Mouse (Mus musculus) liver, adult 2 months (tissue): ENCODE data around the gene Hexim2. TPM values are rescaled to one million over a fixed set of nuclear protein-coding genes. Genes with fewer than 3 reads are reported as not detected.

Experiments used
- DNase-seq: peaks from one replicate; pipeline ENCODE4 v3.0.0-alpha.2; 2011; ENCODE audit warnings: low read depth, low spot score; ENCODE audit errors: extremely low read depth
- H3K27ac ChIP-seq: fragments of 200-500 bp; replicated peaks from 2 replicates; pipeline ENCODE4 v1.5.1; 2012; ENCODE audit warnings: low read depth, mild to moderate bottlenecking, control low read depth, inconsistent platforms, low read length; ENCODE audit not compliant: insufficient read depth
- H3K27me3 ChIP-seq: fragments of 200-500 bp; 2 replicates; pipeline ENCODE4 v1.6.1; 2012; ENCODE audit warnings: mild to moderate bottlenecking, moderate library complexity, low read length, inconsistent platforms; ENCODE audit not compliant: control insufficient read depth, insufficient read depth
- H3K36me3 ChIP-seq: fragments of 200-500 bp; 2 replicates; pipeline ENCODE4 v1.6.1; 2012; ENCODE audit warnings: low read length, inconsistent platforms; ENCODE audit not compliant: control insufficient read depth, insufficient read depth
- H3K4me1 ChIP-seq: fragments of 200-500 bp; 2 replicates; pipeline ENCODE4 v1.6.1; 2011; ENCODE audit warnings: low read length; ENCODE audit not compliant: control insufficient read depth, insufficient read depth
- H3K4me3 ChIP-seq: fragments of 200-500 bp; 2 replicates; pipeline ENCODE4 v1.5.1; 2011; ENCODE audit warnings: low read depth, mild to moderate bottlenecking, control low read depth, low read length, moderate library complexity; ENCODE audit not compliant: insufficient read depth
- H3K79me2 ChIP-seq: fragments of 200-500 bp; 2 replicates; pipeline ENCODE4 v1.6.1; 2012; ENCODE audit warnings: inconsistent platforms, mild to moderate bottlenecking, low read length, moderate library complexity; ENCODE audit not compliant: control insufficient read depth, insufficient read depth
- H3K9ac ChIP-seq: fragments of 200-500 bp; 2 replicates; pipeline ENCODE4 v1.6.1; 2012; ENCODE audit warnings: low read depth, mild to moderate bottlenecking, control low read depth, inconsistent platforms, low read length
- CTCF ChIP-seq: fragments of 200-500 bp; IDR thresholded peaks from 2 replicates; pipeline ENCODE4 v1.5.1; 2011; ENCODE audit warnings: low read depth, low read length, control low read depth
- POLR2A ChIP-seq: fragments of 200-500 bp; IDR thresholded peaks from 2 replicates; pipeline ENCODE4 v1.6.1; 2011; ENCODE audit warnings: low read length, control low read depth; ENCODE audit not compliant: insufficient read depth; ENCODE audit errors: extremely low read depth
- WGBS: fragments of 180-500 bp; shearing (Covaris S2); methylation state at CpG from one replicate; pipeline ENCODE4 v1.1.7; 2018; 5-methylcytosine and 5-hydroxymethylcytosine counted together
- polyA plus RNA-seq: library from polyadenylated mRNA; depleted of rRNA; stranded (reverse); fragments of >200 nt; gene quantifications from 2 replicates; pipeline ENCODE4 v1.2.3, GENCODE M21; 2012
- total RNA-seq: library from RNA; depleted of rRNA; stranded (reverse); fragments of >200 nt; gene quantifications from 2 replicates; pipeline ENCODE4 v1.2.3, GENCODE M21; 2014

The Hexim2 gene
- total and polyA plus RNA-seq, 2 experiments = 1.8 to 1.9 TPM

DNA sequence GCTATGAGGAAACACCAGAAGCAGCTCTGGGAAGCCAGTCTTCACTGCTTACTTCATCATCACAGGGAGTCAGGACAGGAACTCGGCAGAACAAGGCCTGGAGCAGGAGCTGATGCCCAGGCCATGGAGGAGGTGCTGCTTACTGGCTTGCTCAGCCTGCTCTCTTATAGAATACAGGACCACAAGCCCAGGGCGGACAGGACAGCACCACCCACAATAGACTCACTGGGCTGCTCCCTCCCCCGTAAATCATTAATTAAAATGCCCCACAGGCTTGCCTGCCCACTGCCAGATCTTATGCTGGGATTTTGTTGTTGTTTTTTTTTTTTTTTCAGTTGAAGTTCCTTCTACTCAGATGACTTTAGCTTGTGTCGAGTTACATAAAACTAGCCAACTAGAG, 15.5 kb downstream of the Hexim2 start:
- no peak overlapping the region for H3K27ac ChIP-seq
- WGBS = 54% methylated on average over 4 of the region's 4 CpGs
- no peak for DNase-seq

DNA sequence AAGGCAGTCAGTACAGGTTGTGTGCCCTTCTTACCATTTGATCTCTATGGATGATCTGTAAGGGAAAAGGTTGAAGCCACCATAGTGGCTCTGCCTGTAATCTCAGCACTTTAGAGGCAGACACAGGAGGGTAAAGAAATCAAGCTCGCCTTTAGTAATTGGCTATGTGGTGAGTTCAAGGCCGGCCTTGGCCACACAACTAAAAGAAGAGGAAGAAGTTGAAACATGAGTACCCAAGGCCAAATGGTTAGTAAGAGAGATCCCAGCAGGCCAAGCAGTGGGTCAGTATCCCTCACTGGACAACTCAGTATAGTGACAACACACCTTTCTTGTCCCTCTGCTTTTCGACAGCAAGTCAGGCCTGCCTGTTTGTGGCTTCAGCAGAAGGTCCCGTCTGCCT, 17.5 kb downstream of the Hexim2 start:
- H3K79me2 ChIP-seq = no peaks in the 10 kb centered on the region
- no peak overlapping the region for H3K4me3 ChIP-seq
- H3K4me1 ChIP-seq = no peaks in the 10 kb centered on the region
- no peaks in the 10 kb centered on the region for H3K27me3 ChIP-seq
- 95% methylated on average over 4 of the region's 4 CpGs for WGBS
- H3K27ac ChIP-seq = no peak overlapping the region
- TF ChIP-seq CTCF = no peak
- TF ChIP-seq POLR2A = no peak
- H3K9ac ChIP-seq = no peak overlapping the region
- no peak for DNase-seq
- no peaks in the 10 kb centered on the region for H3K36me3 ChIP-seq

More for the DNA sequence above, 15.5 kb downstream of the Hexim2 start:
- no peak for TF ChIP-seq CTCF
- TF ChIP-seq POLR2A = no peak
- no peaks in the 10 kb centered on the region for H3K4me1 ChIP-seq
- H3K79me2 ChIP-seq = no peaks in the 10 kb centered on the region
- no peaks in the 10 kb centered on the region for H3K27me3 ChIP-seq
- H3K36me3 ChIP-seq = no peaks in the 10 kb centered on the region
- no peak overlapping the region for H3K4me3 ChIP-seq
- no peak overlapping the region for H3K9ac ChIP-seq

DNA sequence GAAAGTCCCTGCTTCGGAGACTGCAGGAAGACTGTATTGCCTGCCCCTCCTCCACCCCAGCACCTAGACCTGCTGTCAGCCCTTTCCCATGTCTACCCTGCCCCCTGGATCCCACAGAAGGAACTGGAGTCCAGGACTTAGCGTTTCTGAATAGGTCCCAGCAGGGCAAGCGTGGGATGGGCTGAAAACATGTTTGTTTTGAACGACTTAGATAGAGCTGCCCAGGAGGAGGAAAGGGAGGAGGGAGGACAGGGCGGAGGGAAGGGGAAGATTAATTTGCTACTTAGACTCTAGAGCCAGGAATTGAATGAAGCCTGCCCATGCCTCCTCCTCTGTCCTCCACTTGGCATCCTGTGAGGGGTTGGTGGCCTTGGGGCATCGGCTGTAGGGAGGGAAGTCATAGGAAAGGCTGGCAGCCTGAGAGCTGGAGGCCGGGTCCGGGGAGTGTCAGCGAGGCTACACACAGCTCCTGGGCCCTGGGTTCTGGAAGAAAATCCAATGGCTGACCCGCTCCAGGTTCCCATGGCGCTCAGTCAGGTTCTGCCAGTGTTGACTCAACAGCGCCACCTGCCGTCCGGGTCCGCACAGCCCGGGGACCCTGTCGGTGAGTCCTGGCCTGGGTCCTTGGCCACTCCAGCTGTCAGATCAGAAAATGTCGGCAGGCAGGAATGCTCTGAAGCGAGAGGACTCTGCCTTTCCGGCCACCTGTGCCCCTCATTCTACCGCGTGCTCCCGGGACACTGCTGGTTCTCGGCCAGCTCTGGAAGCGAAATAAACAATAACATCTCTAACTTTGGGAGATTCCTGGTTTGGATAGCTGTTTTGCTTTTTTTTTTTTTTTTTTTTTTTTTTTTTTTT, 26.6 kb downstream of the Hexim2 start:
- no peak for TF ChIP-seq POLR2A
- TF ChIP-seq CTCF = peak; percentile 99
- no peaks in the 10 kb centered on the region for H3K36me3 ChIP-seq
- peak; percentile 76 for DNase-seq
- H3K4me1 ChIP-seq = peaks cover 9% of the 10 kb centered on the region; the same call in 1 of the 2 replicates
- H3K27me3 ChIP-seq = no peaks in the 10 kb centered on the region
- H3K4me3 ChIP-seq = peak overlapping the region; percentile 44
- H3K79me2 ChIP-seq = no peaks in the 10 kb centered on the region
- WGBS = 2% methylated on average over 25 of the region's 25 CpGs
- H3K9ac ChIP-seq = peak overlapping the region; percentile 46
- H3K27ac ChIP-seq = peak overlapping the region; percentile 37

DNA sequence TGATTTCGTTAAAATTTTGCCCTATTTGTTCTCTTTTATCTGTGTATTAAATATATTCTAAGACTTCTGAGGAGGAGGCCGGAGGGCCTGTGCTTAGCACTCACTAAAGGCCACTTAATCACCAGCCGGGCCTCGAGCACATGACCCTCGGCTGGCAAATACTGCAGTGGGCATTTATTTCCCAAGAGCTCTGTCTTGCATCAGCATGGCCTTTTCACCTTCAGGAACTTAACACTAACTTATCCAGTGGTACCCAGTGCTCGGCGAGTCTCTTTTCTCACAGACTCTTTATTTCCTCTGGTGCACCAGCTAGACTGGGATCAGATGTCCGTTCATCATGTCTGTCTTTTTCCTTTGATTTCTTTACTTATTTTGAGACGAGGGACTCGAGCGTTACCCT, 28.5 kb downstream of the Hexim2 start:
- Histone ChIP-seq H3K36me3 (no peaks in the 10 kb centered on the region), H3K9ac (no peak overlapping the region), H3K4me3 (no peak overlapping the region), H3K27ac (no peak overlapping the region), H3K79me2 (no peaks in the 10 kb centered on the region), H3K27me3 (no peaks in the 10 kb centered on the region), H3K4me1 (peaks cover 13% of the 10 kb centered on the region)
- DNase-seq = peak; percentile 38
- TF ChIP-seq POLR2A = no peak
- no peak for TF ChIP-seq CTCF
- 72% methylated on average over 11 of the region's 11 CpGs for WGBS

DNA sequence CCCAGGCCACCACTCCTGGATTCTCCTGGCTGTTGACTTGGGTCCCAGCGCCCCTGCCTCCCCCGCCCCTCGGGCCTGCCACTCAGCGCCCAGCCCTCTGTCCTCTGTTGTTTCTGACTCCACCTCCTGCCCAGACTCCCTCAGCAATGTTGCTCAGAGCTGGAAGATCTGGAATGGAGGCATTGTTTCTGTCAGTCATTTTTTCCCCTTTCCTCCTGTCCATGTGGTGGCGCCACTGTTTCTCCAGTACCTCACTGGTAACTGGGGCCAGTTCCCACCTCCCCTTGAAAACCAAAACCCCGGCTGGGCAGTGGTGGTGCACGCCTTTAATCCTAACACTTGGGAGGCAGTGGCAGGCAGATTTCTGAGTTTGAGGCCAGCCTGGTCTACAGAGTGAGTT, 29.2 kb downstream of the Hexim2 start:
- Histone ChIP-seq H3K4me3 (no peak overlapping the region), H3K36me3 (no peaks in the 10 kb centered on the region), H3K4me1 (peaks cover 13% of the 10 kb centered on the region), H3K9ac (no peak overlapping the region), H3K27ac (no peak overlapping the region), H3K27me3 (no peaks in the 10 kb centered on the region), H3K79me2 (no peaks in the 10 kb centered on the region)
- DNase-seq = no peak
- no peak for TF ChIP-seq POLR2A
- TF ChIP-seq CTCF = no peak
- 90% methylated on average over 7 of the region's 7 CpGs for WGBS

DNA sequence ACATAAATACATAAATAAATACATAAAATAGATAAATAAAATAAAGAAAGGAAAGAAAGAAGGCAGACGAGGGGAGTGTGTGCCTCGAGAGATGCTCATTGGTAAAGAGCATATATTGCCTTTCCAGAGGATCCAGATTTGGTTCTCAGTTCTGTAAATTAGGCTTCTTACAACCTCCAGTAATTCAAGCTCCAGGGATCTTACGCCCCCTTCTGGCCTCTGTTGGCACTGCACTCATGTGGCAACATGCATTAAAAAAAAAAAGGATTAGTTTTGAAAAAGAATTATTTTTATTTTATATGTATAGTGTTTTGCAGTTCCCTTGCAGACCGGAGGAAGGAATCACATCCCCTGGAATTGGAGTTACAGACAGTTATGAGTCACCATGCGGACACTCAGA, 29.9 kb downstream of the Hexim2 start:
- TF ChIP-seq POLR2A (no peak), CTCF (peak; percentile 43)
- WGBS = 93% methylated on average over 5 of the region's 5 CpGs
- no peak for DNase-seq
- no peak overlapping the region for H3K9ac ChIP-seq
- H3K27me3 ChIP-seq = no peaks in the 10 kb centered on the region
- H3K36me3 ChIP-seq = no peaks in the 10 kb centered on the region
- no peak overlapping the region for H3K27ac ChIP-seq
- no peak overlapping the region for H3K4me3 ChIP-seq
- no peaks in the 10 kb centered on the region for H3K79me2 ChIP-seq
- H3K4me1 ChIP-seq = peaks cover 13% of the 10 kb centered on the region
